Mouse (Mus musculus): Measurements from ENCODE around the gene 6430571L13Rik. TPM values are rescaled to one million over a fixed set of nuclear protein-coding genes. Genes with fewer than 3 reads are reported as not detected.

The 6430571L13Rik gene
- total RNA-seq, 1 experiment from 2014 or later: 0.25 TPM

GRCm38 (mm10) chr9:107327879-107328620, 12.4 kb upstream of the 6430571L13Rik start:
- no peak for ATAC-seq (replicated peaks in 1 of 2; ENCODE audit: insufficient read depth in 1 of 2, low FRiP score in 2 of 2, low TSS enrichment in 1 of 2, low read depth in 1 of 2, poor library complexity in 2 of 2, severe bottlenecking in 2 of 2)

GRCm38 (mm10) chr9:107330791-107331190, 9.6 kb upstream of the 6430571L13Rik start:
- no peak for ATAC-seq (replicated peaks in 1 of 2; ENCODE audit: insufficient read depth in 1 of 2, low FRiP score in 2 of 2, low TSS enrichment in 1 of 2, low read depth in 1 of 2, poor library complexity in 2 of 2, severe bottlenecking in 2 of 2)

GRCm38 (mm10) chr9:107333686-107334085, 6.7 kb upstream of the 6430571L13Rik start:
- ATAC-seq (replicated peaks in 1 of 2; ENCODE audit: insufficient read depth in 1 of 2, low FRiP score in 2 of 2, low TSS enrichment in 1 of 2, low read depth in 1 of 2, poor library complexity in 2 of 2, severe bottlenecking in 2 of 2): 0 out of 4 replicates have a peak, but pooled peaks have one; percentile 20 to 22

GRCm38 (mm10) chr9:107334356-107334755, 6.0 kb upstream of the 6430571L13Rik start:
- no peak for ATAC-seq (replicated peaks in 1 of 2; ENCODE audit: insufficient read depth in 1 of 2, low FRiP score in 2 of 2, low TSS enrichment in 1 of 2, low read depth in 1 of 2, poor library complexity in 2 of 2, severe bottlenecking in 2 of 2)

GRCm38 (mm10) chr9:107335046-107335445, 5.4 kb upstream of the 6430571L13Rik start:
- ATAC-seq (replicated peaks in 1 of 2; ENCODE audit: insufficient read depth in 1 of 2, low FRiP score in 2 of 2, low TSS enrichment in 1 of 2, low read depth in 1 of 2, poor library complexity in 2 of 2, severe bottlenecking in 2 of 2): no peak

GRCm38 (mm10) chr9:107335909-107336308, 4.5 kb upstream of the 6430571L13Rik start:
- ATAC-seq (replicated peaks in 1 of 2; ENCODE audit: insufficient read depth in 1 of 2, low FRiP score in 2 of 2, low TSS enrichment in 1 of 2, low read depth in 1 of 2, poor library complexity in 2 of 2, severe bottlenecking in 2 of 2): peak in 1 of 2 experiments; percentile 43; a peak in 1 of 4 replicates

GRCm38 (mm10) chr9:107336386-107336785, 4.0 kb upstream of the 6430571L13Rik start:
- ATAC-seq (replicated peaks in 1 of 2; ENCODE audit: insufficient read depth in 1 of 2, low FRiP score in 2 of 2, low TSS enrichment in 1 of 2, low read depth in 1 of 2, poor library complexity in 2 of 2, severe bottlenecking in 2 of 2): no peak

GRCm38 (mm10) chr9:107338172-107338883, 2.1 kb upstream of the 6430571L13Rik start, which contains the start of gene Hemk1:
Gene Hemk1 (minus strand): TSS chr9:107338350.
- peak; percentile 67 to 70 for ATAC-seq (replicated peaks in 1 of 2; ENCODE audit: insufficient read depth in 1 of 2, low FRiP score in 2 of 2, low TSS enrichment in 1 of 2, low read depth in 1 of 2, poor library complexity in 2 of 2, severe bottlenecking in 2 of 2)

- ATAC-seq (replicated peaks in 1 of 2; ENCODE audit: insufficient read depth in 1 of 2, low FRiP score in 2 of 2, low TSS enrichment in 1 of 2, low read depth in 1 of 2, poor library complexity in 2 of 2, severe bottlenecking in 2 of 2): no peak
These were observed 676 bp downstream of the 6430571L13Rik start for GRCm38 (mm10) chr9:107340911-107341645.

GRCm38 (mm10) chr9:107342201-107342709, 1.9 kb downstream of the 6430571L13Rik start:
- ATAC-seq (replicated peaks in 1 of 2; ENCODE audit: insufficient read depth in 1 of 2, low FRiP score in 2 of 2, low TSS enrichment in 1 of 2, low read depth in 1 of 2, poor library complexity in 2 of 2, severe bottlenecking in 2 of 2): no peak

GRCm38 (mm10) chr9:107343146-107343943, 2.9 kb downstream of the 6430571L13Rik start:
- ATAC-seq (replicated peaks in 1 of 2; ENCODE audit: insufficient read depth in 1 of 2, low FRiP score in 2 of 2, low TSS enrichment in 1 of 2, low read depth in 1 of 2, poor library complexity in 2 of 2, severe bottlenecking in 2 of 2): no peak

- ATAC-seq (replicated peaks in 1 of 2; ENCODE audit: insufficient read depth in 1 of 2, low FRiP score in 2 of 2, low TSS enrichment in 1 of 2, low read depth in 1 of 2, poor library complexity in 2 of 2, severe bottlenecking in 2 of 2): no peak
These were observed 3.6 kb downstream of the 6430571L13Rik start for GRCm38 (mm10) chr9:107344027-107344426.

- ATAC-seq (replicated peaks in 1 of 2; ENCODE audit: insufficient read depth in 1 of 2, low FRiP score in 2 of 2, low TSS enrichment in 1 of 2, low read depth in 1 of 2, poor library complexity in 2 of 2, severe bottlenecking in 2 of 2): no peak
These were observed 5.7 kb downstream of the 6430571L13Rik start for GRCm38 (mm10) chr9:107346081-107346480.

- no peak for ATAC-seq (replicated peaks in 1 of 2; ENCODE audit: insufficient read depth in 1 of 2, low FRiP score in 2 of 2, low TSS enrichment in 1 of 2, low read depth in 1 of 2, poor library complexity in 2 of 2, severe bottlenecking in 2 of 2)
These were observed 7.3 kb downstream of the 6430571L13Rik start for GRCm38 (mm10) chr9:107347586-107348183.

GRCm38 (mm10) chr9:107349321-107349720, 8.9 kb downstream of the 6430571L13Rik start:
- no peak for ATAC-seq (replicated peaks in 1 of 2; ENCODE audit: insufficient read depth in 1 of 2, low FRiP score in 2 of 2, low TSS enrichment in 1 of 2, low read depth in 1 of 2, poor library complexity in 2 of 2, severe bottlenecking in 2 of 2)

GRCm38 (mm10) chr9:107354826-107355225, 14.4 kb downstream of the 6430571L13Rik start:
- ATAC-seq (replicated peaks in 1 of 2; ENCODE audit: insufficient read depth in 1 of 2, low FRiP score in 2 of 2, low TSS enrichment in 1 of 2, low read depth in 1 of 2, poor library complexity in 2 of 2, severe bottlenecking in 2 of 2): no peak

Data from hematopoietic stem cell, adult 5-6 weeks (primary cell).